Mouse (Mus musculus) liver, postnatal 0 days (tissue): ENCODE measurements at regions not wholly inside any gene's neighbourhood (a gene's known extent, or its start where the extent isn't known, plus 50 kb on each side); places are given as distances from the start of the nearest gene placed in this dataset.

ENCODE experiments used
- ATAC-seq: fragments of 200-750 bp; cut with Nextera tagmentation; 2 replicates; pipeline ENCODE4 v1.8.0; 2017; ENCODE audit warnings: mild to moderate bottlenecking, moderate library complexity
- DNase-seq: peaks from one replicate; pipeline ENCODE4 v3.0.0-alpha.2; 2016
- H3K27ac ChIP-seq: fragments of 300-500 bp; sonication (generic); 2 replicates; pipeline ENCODE4 v1.5.1; 2014; ENCODE audit warnings: antibody characterized with exemption, moderate library complexity, mild to moderate bottlenecking, low read depth
- H3K27me3 ChIP-seq: fragments of 300-500 bp; sonication (generic); 2 replicates; pipeline ENCODE4 v1.6.1; 2014; ENCODE audit warnings: low read length, control low read depth, mixed read lengths; ENCODE audit not compliant: insufficient read depth
- H3K36me3 ChIP-seq: fragments of 300-500 bp; sonication (generic); replicated peaks from 2 replicates; pipeline ENCODE4 v1.6.1; 2014; ENCODE audit warnings: mild to moderate bottlenecking, control low read depth, low read length, moderate library complexity, mixed read lengths; ENCODE audit not compliant: insufficient read depth
- H3K4me1 ChIP-seq: fragments of 300-500 bp; sonication (generic); 2 replicates; pipeline ENCODE4 v1.6.1; 2014; ENCODE audit warnings: antibody characterized with exemption, mild to moderate bottlenecking, control low read depth; ENCODE audit not compliant: insufficient read depth
- H3K4me2 ChIP-seq: fragments of 300-500 bp; sonication (generic); 2 replicates; pipeline ENCODE4 v1.6.1; 2014; ENCODE audit warnings: low read depth, mild to moderate bottlenecking, low read length, moderate library complexity, mixed read lengths
- H3K4me3 ChIP-seq: fragments of 300-500 bp; sonication (generic); 2 replicates; pipeline ENCODE4 v1.5.1; 2014; ENCODE audit warnings: low read depth, low read length
- H3K9ac ChIP-seq: fragments of 300-500 bp; sonication (generic); replicated peaks from 2 replicates; pipeline ENCODE4 v1.6.1; 2014; ENCODE audit warnings: mild to moderate bottlenecking, moderate library complexity
- H3K9me3 ChIP-seq: fragments of 300-500 bp; sonication (generic); 2 replicates; pipeline ENCODE4 v1.6.1; 2016; ENCODE audit warnings: mild to moderate bottlenecking, control low read depth, low read length, mixed read lengths
- CTCF ChIP-seq: sonication (generic); IDR thresholded peaks from 2 replicates; pipeline ENCODE4 v1.5.1; 2016; ENCODE audit warnings: antibody characterized with exemption, low read depth
- EP300 ChIP-seq: IDR thresholded peaks from 2 replicates; pipeline ENCODE4 v1.6.1; 2016; ENCODE audit warnings: antibody characterized with exemption, low read depth, mild to moderate bottlenecking
- WGBS: fragments of 180-500 bp; shearing (Covaris S2); extraction: QIAGEN DNeasy Blood & Tissue Kit; methylation state at CpG from one replicate; pipeline ENCODE4 v1.1.7; 2014; ENCODE audit not compliant: insufficient replicate concordance; 5-methylcytosine and 5-hydroxymethylcytosine counted together

DNA sequence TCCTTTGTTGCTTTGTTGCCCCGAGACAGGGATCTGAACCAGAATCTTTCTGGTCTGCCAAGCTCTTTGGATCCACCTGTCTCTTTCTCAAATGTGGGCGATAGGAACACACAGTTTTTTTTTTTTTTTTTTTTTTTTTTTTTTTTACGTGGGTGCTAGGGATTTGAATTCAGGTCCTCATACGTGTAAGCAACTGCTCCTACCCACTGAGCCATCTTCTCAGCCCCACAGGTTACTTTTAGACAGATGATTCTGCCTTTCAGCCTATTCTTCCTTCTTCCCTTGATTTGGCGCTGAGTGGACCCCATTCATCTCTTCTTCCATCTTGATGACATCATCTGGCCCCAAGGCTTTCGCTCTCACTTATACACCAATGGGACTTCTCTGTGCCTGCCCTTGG is 80.5 kb upstream of the Got2 start:
- ATAC-seq (no peak), DNase-seq (no peak)
- TF ChIP-seq CTCF (no peak), EP300 (no peak)
- Histone ChIP-seq H3K27me3 (no peaks in the 10 kb centered on the region), H3K9ac (no peak overlapping the region), H3K4me1 (no peaks in the 10 kb centered on the region), H3K9me3 (no peaks in the 10 kb centered on the region), H3K36me3 (no peaks in the 10 kb centered on the region), H3K4me2 (no peak overlapping the region), H3K4me3 (no peak overlapping the region), H3K27ac (no peak overlapping the region)
- whole genome bisulfite sequencing = 84% methylated on average over 6 of the region's 6 CpGs

DNA sequence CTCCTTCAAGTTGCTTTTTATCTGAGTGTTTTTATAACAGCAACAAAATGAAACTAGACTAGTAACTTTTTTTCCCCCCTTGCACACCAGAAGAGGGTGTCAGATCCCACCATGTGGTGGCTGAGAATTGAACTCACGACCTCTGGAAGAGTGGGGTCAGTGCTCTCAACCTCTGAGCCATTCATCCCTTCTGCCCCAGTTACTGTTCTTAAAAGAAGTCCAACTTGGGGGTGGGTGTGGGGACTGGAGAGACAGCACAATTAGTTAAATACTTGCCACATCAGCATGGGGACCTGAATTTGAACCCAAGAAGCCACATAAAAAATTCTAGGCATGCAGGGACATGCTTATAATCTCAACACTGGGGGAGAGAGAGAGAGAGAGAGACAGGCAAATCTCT is 78.1 kb upstream of the Got2 start:
- Histone ChIP-seq H3K36me3 (no peaks in the 10 kb centered on the region), H3K9me3 (no peaks in the 10 kb centered on the region), H3K4me2 (no peak overlapping the region), H3K9ac (no peak overlapping the region), H3K4me3 (no peak overlapping the region), H3K4me1 (no peaks in the 10 kb centered on the region), H3K27ac (no peak overlapping the region), H3K27me3 (no peaks in the 10 kb centered on the region)
- 48% methylated on average over 1 of the region's 1 CpGs for WGBS
- TF ChIP-seq CTCF = no peak
- TF ChIP-seq EP300 = no peak
- no peak for ATAC-seq
- DNase-seq = no peak

DNA sequence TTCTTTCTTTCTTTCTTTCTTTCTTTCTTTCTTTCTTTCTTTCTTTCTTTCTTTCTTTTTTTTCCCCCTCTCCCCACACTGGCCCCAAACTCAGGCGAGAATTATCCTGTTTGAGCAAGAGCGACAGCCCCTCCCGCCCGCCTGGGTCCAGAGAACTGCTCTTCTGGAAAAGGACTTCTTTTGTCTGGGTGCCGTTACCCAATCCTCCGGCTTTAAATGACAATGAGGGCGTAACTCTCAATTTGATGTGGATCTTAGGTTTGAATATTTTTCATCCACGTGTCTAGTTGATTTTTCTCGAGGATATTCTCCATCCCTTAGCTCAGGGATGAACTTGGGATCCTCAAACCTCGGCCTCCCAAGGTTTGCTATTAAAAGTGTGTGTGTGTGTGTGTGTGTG is 63.9 kb upstream of the Got2 start:
- Histone ChIP-seq H3K27ac (no peak overlapping the region), H3K4me1 (no peaks in the 10 kb centered on the region), H3K4me3 (no peak overlapping the region), H3K27me3 (no peaks in the 10 kb centered on the region), H3K4me2 (no peak overlapping the region), H3K9ac (no peak overlapping the region), H3K9me3 (no peaks in the 10 kb centered on the region), H3K36me3 (no peaks in the 10 kb centered on the region)
- ATAC-seq = no peak
- WGBS = 42% methylated on average over 10 of the region's 10 CpGs
- no peak for DNase-seq
- TF ChIP-seq CTCF (no peak), EP300 (no peak)

DNA sequence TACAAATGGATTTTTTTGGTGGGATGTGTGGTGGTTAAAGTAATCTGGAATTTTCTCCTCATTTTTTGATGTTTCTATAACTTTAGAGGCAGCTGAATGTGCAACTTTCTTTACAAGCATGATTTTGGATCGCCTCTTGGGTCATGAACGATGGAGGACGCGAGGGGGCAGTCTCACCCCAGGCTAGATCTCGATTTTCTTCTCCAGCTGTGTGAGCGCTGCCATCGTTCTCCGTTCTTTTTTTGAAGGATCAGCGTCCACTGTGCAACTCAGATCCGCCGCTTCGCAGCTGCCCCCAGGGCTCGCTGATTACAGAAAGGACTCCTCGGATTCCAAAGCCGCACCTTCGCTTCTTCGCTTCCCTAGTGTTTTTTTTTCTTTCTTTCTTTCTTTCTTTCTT is 63.4 kb upstream of the Got2 start:
- H3K27me3 ChIP-seq = no peaks in the 10 kb centered on the region
- peak overlapping the region; percentile 52 for H3K4me2 ChIP-seq
- DNase-seq (peak; percentile 59), ATAC-seq (no peak)
- H3K4me3 ChIP-seq = no peak overlapping the region
- H3K9ac ChIP-seq = no peak overlapping the region
- no peaks in the 10 kb centered on the region for H3K36me3 ChIP-seq
- H3K9me3 ChIP-seq = no peaks in the 10 kb centered on the region
- H3K27ac ChIP-seq = no peak overlapping the region
- no peaks in the 10 kb centered on the region for H3K4me1 ChIP-seq
- peak; percentile 72 for TF ChIP-seq CTCF
- TF ChIP-seq EP300 = no peak
- 4% methylated on average over 17 of the region's 17 CpGs for WGBS
